Mouse (Mus musculus) forebrain, postnatal 0 days (tissue): Measurements from ENCODE around the gene Cbln3. TPM values are rescaled to one million over a fixed set of nuclear protein-coding genes. Genes with fewer than 3 reads are reported as not detected.

ENCODE experiments used
- ATAC-seq: fragments of 200-750 bp; cut with Nextera tagmentation; 2 replicates; pipeline ENCODE4 v1.8.0; 2017; ENCODE audit warnings: mild to moderate bottlenecking, moderate library complexity
- DNase-seq: peaks from one replicate; pipeline ENCODE4 v3.0.0-alpha.2; 2015
- H3K27ac ChIP-seq: fragments of 300-500 bp; sonication (generic); 2 replicates; pipeline ENCODE4 v1.5.1; 2014; ENCODE audit warnings: low read depth, mild to moderate bottlenecking, antibody characterized with exemption, low read length, moderate library complexity, mixed read lengths
- H3K27me3 ChIP-seq: fragments of 300-500 bp; sonication (generic); 2 replicates; pipeline ENCODE4 v1.6.1; 2014; ENCODE audit warnings: mild to moderate bottlenecking, low read length, mixed read lengths; ENCODE audit not compliant: insufficient read depth
- H3K36me3 ChIP-seq: fragments of 300-500 bp; sonication (generic); 2 replicates; pipeline ENCODE4 v1.6.1; 2014; ENCODE audit warnings: mild to moderate bottlenecking, moderate library complexity; ENCODE audit not compliant: insufficient read depth
- H3K4me1 ChIP-seq: fragments of 300-500 bp; sonication (generic); 2 replicates; pipeline ENCODE4 v1.6.1; 2014; ENCODE audit warnings: antibody characterized with exemption; ENCODE audit not compliant: insufficient read depth
- H3K4me2 ChIP-seq: fragments of 300-500 bp; sonication (generic); 2 replicates; pipeline ENCODE4 v1.6.1; 2014; ENCODE audit warnings: low read depth, mild to moderate bottlenecking, moderate library complexity
- H3K4me3 ChIP-seq: fragments of 300-500 bp; sonication (generic); 2 replicates; pipeline ENCODE4 v1.5.1; 2014; ENCODE audit warnings: low read depth, low read length, mixed read lengths
- H3K9ac ChIP-seq: fragments of 300-500 bp; sonication (generic); 2 replicates; pipeline ENCODE4 v1.6.1; 2014; ENCODE audit warnings: mild to moderate bottlenecking
- H3K9me3 ChIP-seq: fragments of 300-500 bp; sonication (generic); 2 replicates; pipeline ENCODE4 v1.6.1; 2016; ENCODE audit warnings: low read length
- CTCF ChIP-seq: sonication (generic); IDR thresholded peaks from 2 replicates; pipeline ENCODE4 v1.5.1; 2016; ENCODE audit warnings: antibody characterized with exemption, control low read depth, low read depth
- WGBS: fragments of 180-500 bp; shearing (Covaris S2); extraction: QIAGEN DNeasy Blood & Tissue Kit; methylation state at CpG from one replicate; pipeline ENCODE4 v1.1.7; 2014; 5-methylcytosine and 5-hydroxymethylcytosine counted together
- polyA plus RNA-seq: library from polyadenylated mRNA; unstranded; fragments of >200 nt; fragmentation: Nextera tagmentation; extraction: Ambion mirVana; gene quantifications from 2 replicates; pipeline ENCODE4 v1.2.1, GENCODE M21; 2015
- total RNA-seq: library from RNA; depleted of rRNA; stranded (reverse); fragments of >200 nt; gene quantifications from 2 replicates; pipeline ENCODE4 v1.2.3, GENCODE M21; 2014; rRNA removed

Gene Cbln3
- total and polyA plus RNA-seq, 2 experiments from 2014 or later, result 0.29 to 0.33 TPM

DNA sequence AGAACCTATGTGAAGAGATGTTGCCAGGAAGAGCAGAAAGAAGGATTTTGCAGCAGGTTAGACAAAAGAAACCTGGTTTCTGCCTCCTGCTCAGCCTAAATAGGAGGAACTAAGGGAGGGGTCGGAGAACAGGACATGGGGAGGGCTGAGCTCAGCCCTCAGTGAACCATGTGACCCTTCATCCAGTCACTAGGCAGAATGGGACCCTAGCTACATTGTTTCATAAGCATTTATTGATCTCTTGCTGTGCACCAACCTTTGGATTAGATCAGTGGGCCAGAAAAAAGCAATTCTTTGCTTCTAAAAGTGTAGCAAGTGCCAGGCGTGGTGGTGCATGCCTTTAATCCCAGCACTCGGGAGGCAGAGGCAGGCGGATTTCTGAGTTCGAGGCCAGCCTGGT, 45.9 kb downstream of the Cbln3 start:
- H3K36me3 ChIP-seq, result no peaks in the 10 kb centered on the region
- no peaks in the 10 kb centered on the region for H3K9me3 ChIP-seq
- WGBS, result 87% methylated on average over 5 of the region's 5 CpGs
- no peak for ATAC-seq
- no peak overlapping the region for H3K9ac ChIP-seq
- H3K4me1 ChIP-seq, result no peaks in the 10 kb centered on the region
- TF ChIP-seq CTCF, result no peak
- no peak for DNase-seq
- no peak overlapping the region for H3K27ac ChIP-seq
- H3K4me3 ChIP-seq, result no peak overlapping the region
- H3K27me3 ChIP-seq, result no peaks in the 10 kb centered on the region
- H3K4me2 ChIP-seq, result no peak overlapping the region

DNA sequence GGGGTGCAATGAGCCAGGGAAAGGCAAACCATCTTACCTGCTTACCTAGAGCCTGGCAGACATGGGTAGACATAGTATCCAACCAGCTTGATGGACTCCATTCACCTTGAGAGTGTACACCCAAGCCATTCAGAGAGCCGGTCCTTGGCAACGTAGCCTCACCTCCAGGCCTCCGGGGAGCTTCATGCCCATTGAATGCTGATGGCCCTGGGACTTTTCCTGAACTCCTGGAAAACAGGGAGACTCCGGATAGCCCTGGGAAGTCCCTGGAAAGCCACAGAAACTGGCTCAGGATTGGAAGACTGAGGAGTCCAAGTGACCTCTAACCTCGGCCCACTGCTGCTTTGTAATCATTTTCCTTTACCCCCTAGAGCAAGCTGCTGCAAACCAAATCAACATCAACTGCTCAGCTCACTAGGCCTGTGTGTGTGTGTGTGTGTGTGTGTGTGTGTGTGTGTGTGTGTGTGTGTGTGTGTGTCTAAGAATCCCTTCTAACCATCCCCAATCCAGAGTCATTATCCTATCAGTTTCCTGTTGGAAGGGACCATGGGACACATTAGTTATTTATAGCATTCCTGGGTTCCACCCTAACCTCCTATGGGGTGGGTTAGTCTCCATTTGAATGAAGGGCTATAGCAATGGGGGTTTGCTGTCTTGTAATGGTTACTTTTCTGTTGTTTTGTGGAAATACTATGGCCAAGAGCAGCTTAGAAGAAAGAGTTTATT, 49.2 kb downstream of the Cbln3 start:
- H3K36me3 ChIP-seq, result no peaks in the 10 kb centered on the region
- TF ChIP-seq CTCF, result no peak
- H3K9ac ChIP-seq, result no peak overlapping the region
- no peaks in the 10 kb centered on the region for H3K4me1 ChIP-seq
- ATAC-seq, result no peak
- H3K27ac ChIP-seq, result no peak overlapping the region
- no peak for DNase-seq
- WGBS, result 74% methylated on average over 5 of the region's 5 CpGs
- H3K4me2 ChIP-seq, result no peak overlapping the region
- H3K4me3 ChIP-seq, result no peak overlapping the region
- H3K9me3 ChIP-seq, result no peaks in the 10 kb centered on the region
- no peaks in the 10 kb centered on the region for H3K27me3 ChIP-seq

DNA sequence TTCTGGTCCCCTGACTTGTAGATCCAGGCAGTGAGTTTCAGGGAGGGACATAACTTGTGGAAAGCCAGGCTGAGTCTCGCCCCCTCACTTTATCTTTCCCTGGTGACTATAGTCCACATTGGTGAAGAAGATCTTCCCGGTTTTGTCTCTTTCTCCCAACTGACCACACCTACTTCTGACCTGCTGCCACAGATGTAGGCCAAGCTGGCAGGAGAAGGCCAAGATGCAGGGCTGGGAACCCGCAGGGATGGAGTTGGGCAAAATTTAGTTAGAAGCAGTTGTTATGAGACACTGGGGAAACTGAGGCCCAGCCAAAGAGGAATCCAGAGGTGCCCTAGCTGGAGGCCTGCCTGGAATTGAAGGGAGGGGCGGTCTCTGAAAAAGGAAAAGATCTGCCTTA, 51.1 kb downstream of the Cbln3 start:
- Histone ChIP-seq H3K27ac (no peak overlapping the region), H3K9ac (no peak overlapping the region), H3K27me3 (no peaks in the 10 kb centered on the region), H3K4me3 (no peak overlapping the region), H3K4me1 (no peaks in the 10 kb centered on the region), H3K36me3 (no peaks in the 10 kb centered on the region), H3K9me3 (no peaks in the 10 kb centered on the region), H3K4me2 (no peak overlapping the region)
- no peak for ATAC-seq
- 85% methylated on average over 4 of the region's 4 CpGs for WGBS
- no peak for TF ChIP-seq CTCF
- no peak for DNase-seq

DNA sequence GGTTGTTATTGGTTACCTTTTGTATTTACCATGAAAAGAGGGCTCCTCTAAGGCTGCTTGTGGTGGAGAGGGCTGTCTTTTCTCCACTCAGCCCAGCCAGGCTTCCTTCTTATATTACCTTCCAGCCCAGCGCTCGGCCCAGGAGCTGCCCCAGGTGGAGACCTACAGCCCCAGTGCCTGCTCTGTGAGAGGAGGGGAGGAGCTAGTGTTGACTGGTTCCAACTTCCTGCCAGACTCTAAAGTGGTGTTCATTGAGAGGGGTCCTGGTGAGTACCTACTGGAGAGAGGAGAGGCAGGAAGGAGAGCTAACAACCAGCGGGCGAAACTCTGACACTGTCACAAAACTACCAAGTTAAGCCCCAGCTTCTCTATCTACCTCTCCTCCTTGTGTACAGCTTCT, 53.9 kb downstream of the Cbln3 start:
- no peaks in the 10 kb centered on the region for H3K9me3 ChIP-seq
- no peak overlapping the region for H3K27ac ChIP-seq
- TF ChIP-seq CTCF, result no peak
- H3K4me1 ChIP-seq, result peaks cover 7% of the 10 kb centered on the region; the same call in 1 of the 2 replicates
- no peak overlapping the region for H3K9ac ChIP-seq
- H3K4me3 ChIP-seq, result no peak overlapping the region
- DNase-seq, result no peak
- H3K27me3 ChIP-seq, result no peaks in the 10 kb centered on the region
- no peak overlapping the region for H3K4me2 ChIP-seq
- no peak for ATAC-seq
- H3K36me3 ChIP-seq, result no peaks in the 10 kb centered on the region
- WGBS, result 88% methylated on average over 4 of the region's 4 CpGs

DNA sequence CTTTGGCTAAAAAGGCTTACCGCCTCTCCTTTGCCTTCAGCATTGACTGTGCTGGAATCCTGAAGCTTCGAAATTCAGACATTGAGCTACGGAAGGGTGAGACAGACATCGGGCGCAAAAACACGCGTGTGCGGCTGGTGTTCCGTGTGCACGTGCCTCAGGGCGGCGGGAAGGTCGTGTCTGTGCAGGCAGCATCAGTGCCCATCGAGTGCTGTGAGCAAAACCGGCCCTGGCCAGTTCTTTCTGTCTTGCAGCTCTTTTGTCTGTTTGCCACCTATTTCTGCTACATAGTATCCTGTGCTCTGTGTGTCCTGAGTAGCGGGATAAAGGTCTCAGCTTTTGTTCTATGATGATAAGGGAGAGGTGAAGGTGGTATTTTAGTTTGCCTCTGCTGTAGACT, 54.3 kb downstream of the Cbln3 start:
- no peak overlapping the region for H3K4me2 ChIP-seq
- TF ChIP-seq CTCF, result no peak
- H3K9me3 ChIP-seq, result no peaks in the 10 kb centered on the region
- WGBS, result 90% methylated on average over 16 of the region's 16 CpGs
- DNase-seq (no peak), ATAC-seq (no peak)
- H3K4me1 ChIP-seq, result peaks cover 12% of the 10 kb centered on the region; the same call in 1 of the 2 replicates
- H3K27ac ChIP-seq, result no peak overlapping the region
- no peak overlapping the region for H3K4me3 ChIP-seq
- H3K27me3 ChIP-seq, result no peaks in the 10 kb centered on the region
- no peak overlapping the region for H3K9ac ChIP-seq
- H3K36me3 ChIP-seq, result no peaks in the 10 kb centered on the region

Other genes with a start within 250 kb of the Cbln3 start
Only the 30 nearest of the 31 such genes appear.
- gene Gm49378, start 246.5 kb downstream of the Cbln3 start, total RNA-seq, result 2.1 and 6.4 TPM in 2 replicates
- 0.97 and 1.0 TPM in 2 replicates for gene Gm49378, start 246.5 kb downstream of the Cbln3 start, polyA plus RNA-seq
- 26.5 and 33.4 TPM in 2 replicates for gene Tm9sf1, start 240.6 kb downstream of the Cbln3 start, total RNA-seq
- 36.0 and 48.4 TPM in 2 replicates for gene Tm9sf1, start 240.6 kb downstream of the Cbln3 start, polyA plus RNA-seq
- 0.43 and 0.46 TPM in 2 replicates for gene Tssk4, start 234.2 kb downstream of the Cbln3 start, total RNA-seq
- 0.22 and 0.23 TPM in 2 replicates for gene Tssk4, start 234.2 kb downstream of the Cbln3 start, polyA plus RNA-seq
- gene Mdp1, start 223.9 kb downstream of the Cbln3 start, total RNA-seq, result 50.8 and 51.5 TPM in 2 replicates
- gene Mdp1, start 223.9 kb downstream of the Cbln3 start, polyA plus RNA-seq, result 60.0 and 63.5 TPM in 2 replicates
- 19.9 and 26.9 TPM in 2 replicates for gene Gmpr2, start 212.5 kb downstream of the Cbln3 start, total RNA-seq
- gene Gmpr2, start 212.5 kb downstream of the Cbln3 start, polyA plus RNA-seq, result 37.3 and 40.9 TPM in 2 replicates
- gene Nedd8, start 212.3 kb downstream of the Cbln3 start, total RNA-seq, result 132 and 192 TPM in 2 replicates
- gene Nedd8, start 212.3 kb downstream of the Cbln3 start, polyA plus RNA-seq, result 593 and 742 TPM in 2 replicates
- 16.9 and 26.3 TPM in 2 replicates for gene Tinf2, start 202.6 kb downstream of the Cbln3 start, total RNA-seq
- 18.8 and 21.5 TPM in 2 replicates for gene Tinf2, start 202.6 kb downstream of the Cbln3 start, polyA plus RNA-seq
- 0.05 and 0.15 TPM in 2 replicates for gene Tgm1, start 170.5 kb downstream of the Cbln3 start, total RNA-seq
- 0.15 and 0.21 TPM in 2 replicates for gene Tgm1, start 170.5 kb downstream of the Cbln3 start, polyA plus RNA-seq
- 72.8 and 73.3 TPM in 2 replicates for gene Rabggta, start 162.1 kb downstream of the Cbln3 start, total RNA-seq
- gene Rabggta, start 162.1 kb downstream of the Cbln3 start, polyA plus RNA-seq, result 49.4 and 56.9 TPM in 2 replicates
- 70.4 and 83.8 TPM in 2 replicates for gene Dhrs1, start 138.7 kb downstream of the Cbln3 start, total RNA-seq
- 83.3 and 86.0 TPM in 2 replicates for gene Dhrs1, start 138.7 kb downstream of the Cbln3 start, polyA plus RNA-seq
- gene Nop9, start 138.7 kb downstream of the Cbln3 start, total RNA-seq, result 23.3 and 34.7 TPM in 2 replicates
- 21.4 and 25.6 TPM in 2 replicates for gene Nop9, start 138.7 kb downstream of the Cbln3 start, polyA plus RNA-seq
- gene Cideb, start 125.9 kb downstream of the Cbln3 start, total RNA-seq, result 0.23 and 0.43 TPM in 2 replicates
- gene Cideb, start 125.9 kb downstream of the Cbln3 start, polyA plus RNA-seq, result 0.20 and 0.54 TPM in 2 replicates
- gene Ltb4r2, start 123.0 kb downstream of the Cbln3 start, total RNA-seq, result 0.38 TPM in 2 replicates
- 0.65 and 1.1 TPM in 2 replicates for gene Ltb4r2, start 123.0 kb downstream of the Cbln3 start, polyA plus RNA-seq
- gene Ltb4r1, start 118.4 kb downstream of the Cbln3 start, total RNA-seq, result 0.38 and 0.48 TPM in 2 replicates
- gene Ltb4r1, start 118.4 kb downstream of the Cbln3 start, polyA plus RNA-seq, result 0.90 and 0.99 TPM in 2 replicates
- 1.6 and 3.6 TPM in 2 replicates for gene Adcy4, start 100.3 kb downstream of the Cbln3 start, total RNA-seq
- 1.6 and 1.7 TPM in 2 replicates for gene Adcy4, start 100.3 kb downstream of the Cbln3 start, polyA plus RNA-seq
- 0.46 and 0.90 TPM in 2 replicates for gene Ripk3, start 95.5 kb downstream of the Cbln3 start, total RNA-seq
- 0.86 and 2.0 TPM in 2 replicates for gene Ripk3, start 95.5 kb downstream of the Cbln3 start, polyA plus RNA-seq
- 6.0 and 11.9 TPM in 2 replicates for gene Nfatc4, start 61.2 kb downstream of the Cbln3 start, total RNA-seq
- gene Nfatc4, start 61.2 kb downstream of the Cbln3 start, polyA plus RNA-seq, result 3.2 and 3.9 TPM in 2 replicates
- gene Nynrin, start 30.4 kb downstream of the Cbln3 start, total RNA-seq, result 24.2 and 28.5 TPM in 2 replicates
- gene Nynrin, start 30.4 kb downstream of the Cbln3 start, polyA plus RNA-seq, result 4.4 and 5.5 TPM in 2 replicates
- gene Khnyn, start 555 bp upstream of the Cbln3 start, total RNA-seq, result 13.6 and 20.0 TPM in 2 replicates
- 3.2 and 5.3 TPM in 2 replicates for gene Khnyn, start 555 bp upstream of the Cbln3 start, polyA plus RNA-seq
- gene Sdr39u1, start 15.9 kb upstream of the Cbln3 start, total RNA-seq, result 96.2 and 103 TPM in 2 replicates
- gene Sdr39u1, start 15.9 kb upstream of the Cbln3 start, polyA plus RNA-seq, result 131 and 132 TPM in 2 replicates
- gene Cma1, start 60.3 kb upstream of the Cbln3 start, total RNA-seq, result 0.76 and 2.6 TPM in 2 replicates
- 3.7 and 4.4 TPM in 2 replicates for gene Cma1, start 60.3 kb upstream of the Cbln3 start, polyA plus RNA-seq
- not detected in 2 replicates for gene Cma2, start 66.6 kb upstream of the Cbln3 start, total RNA-seq
- not detected in 2 replicates for gene Cma2, start 66.6 kb upstream of the Cbln3 start, polyA plus RNA-seq
- gene Mcpt1, start 133.6 kb upstream of the Cbln3 start, total RNA-seq, result not detected in 2 replicates
- not detected in 2 replicates for gene Mcpt1, start 133.6 kb upstream of the Cbln3 start, polyA plus RNA-seq
- gene Mcpt9, start 146.1 kb upstream of the Cbln3 start, total RNA-seq, result not detected in 2 replicates
- not detected in 2 replicates for gene Mcpt9, start 146.1 kb upstream of the Cbln3 start, polyA plus RNA-seq
- not detected in 2 replicates for gene Mcpt2, start 157.6 kb upstream of the Cbln3 start, total RNA-seq
- not detected in 2 replicates for gene Mcpt2, start 157.6 kb upstream of the Cbln3 start, polyA plus RNA-seq
- gene Mcpt4, start 177.9 kb upstream of the Cbln3 start, total RNA-seq, result 0.46 TPM in 1 of 2 replicates, not detected in the other
- gene Mcpt4, start 177.9 kb upstream of the Cbln3 start, polyA plus RNA-seq, result 0.36 TPM in 1 of 2 replicates, not detected in the other
- not detected in 2 replicates for gene Mcpt8, start 200.9 kb upstream of the Cbln3 start, total RNA-seq
- not detected in 2 replicates for gene Mcpt8, start 200.9 kb upstream of the Cbln3 start, polyA plus RNA-seq
- gene Ctsg, start 218.2 kb upstream of the Cbln3 start, total RNA-seq, result 0.92 TPM in 1 of 2 replicates, not detected in the other
- 0.41 TPM in 1 of 2 replicates, not detected in the other for gene Ctsg, start 218.2 kb upstream of the Cbln3 start, polyA plus RNA-seq
- not detected in 2 replicates for gene Gzme, start 236.2 kb upstream of the Cbln3 start, total RNA-seq
- not detected in 2 replicates for gene Gzme, start 236.2 kb upstream of the Cbln3 start, polyA plus RNA-seq
- not detected in 2 replicates for gene Gzmd, start 248.2 kb upstream of the Cbln3 start, total RNA-seq
- gene Gzmd, start 248.2 kb upstream of the Cbln3 start, polyA plus RNA-seq, result not detected in 2 replicates